Mouse (Mus musculus) liver, embryonic 13.5 days (tissue): ENCODE data around the gene Gm49368. TPM values are rescaled to one million over a fixed set of nuclear protein-coding genes. Genes with fewer than 3 reads are reported as not detected.
"Not testable (repeated sequence)": the region's sequence is repeated elsewhere in the genome, so short reads cannot be mapped to it uniquely, and the experiment has no call there.

Experiments used
- ATAC-seq: fragments of 200-750 bp; cut with Nextera tagmentation; 2 replicates; pipeline ENCODE4 v1.8.0; 2017; ENCODE audit warnings: low read depth, mild to moderate bottlenecking, moderate number of reproducible peaks, moderate library complexity
- DNase-seq: peaks from one replicate; pipeline ENCODE4 v3.0.0; 2022
- H3K27ac ChIP-seq: fragments of 300-500 bp; sonication (generic); 2 replicates; pipeline ENCODE4 v1.5.1; 2015; ENCODE audit warnings: moderate library complexity, mild to moderate bottlenecking, inconsistent platforms
- H3K27me3 ChIP-seq: fragments of 300-500 bp; sonication (generic); 2 replicates; pipeline ENCODE4 v1.6.1; 2015; ENCODE audit warnings: mild to moderate bottlenecking, inconsistent platforms
- H3K36me3 ChIP-seq: fragments of 300-500 bp; sonication (generic); 2 replicates; pipeline ENCODE4 v1.6.1; 2015; ENCODE audit warnings: mild to moderate bottlenecking, inconsistent platforms
- H3K4me1 ChIP-seq: fragments of 300-500 bp; sonication (generic); replicated peaks from 2 replicates; pipeline ENCODE4 v1.6.1; 2015; ENCODE audit warnings: inconsistent platforms
- H3K4me2 ChIP-seq: fragments of 300-500 bp; sonication (generic); 2 replicates; pipeline ENCODE4 v1.6.1; 2015; ENCODE audit warnings: inconsistent platforms, mild to moderate bottlenecking, moderate library complexity
- H3K4me3 ChIP-seq: fragments of 300-500 bp; sonication (generic); replicated peaks from 2 replicates; pipeline ENCODE4 v1.5.1; 2015; ENCODE audit warnings: mild to moderate bottlenecking, inconsistent platforms
- H3K9ac ChIP-seq: fragments of 300-500 bp; sonication (generic); 2 replicates; pipeline ENCODE4 v1.6.1; 2015; ENCODE audit warnings: mild to moderate bottlenecking, inconsistent platforms
- H3K9me3 ChIP-seq: fragments of 300-500 bp; sonication (generic); replicated peaks from 2 replicates; pipeline ENCODE4 v1.6.1; 2016; ENCODE audit warnings: inconsistent platforms
- WGBS: fragments of 180-500 bp; shearing (Covaris S2); methylation state at CpG from one replicate; pipeline ENCODE4 v1.1.7; 2015; ENCODE audit not compliant: insufficient replicate concordance; 5-methylcytosine and 5-hydroxymethylcytosine counted together
- polyA plus RNA-seq: library from polyadenylated mRNA; unstranded; fragments of >200 nt; fragmentation: Nextera tagmentation; extraction: Ambion mirVana; gene quantifications from 2 replicates; pipeline ENCODE4 v1.2.1, GENCODE M21; 2015

Gene Gm49368
- polyA plus RNA-seq = not detected in 2 replicates

GRCm38 (mm10) chr7:128062456-128062855 lies at the start of gene Gm49368, which contains the start of gene Itgam:
Gm49368 (plus strand) TSS chr7:128062683.
Itgam (plus strand) TSS chr7:128062640.
- no peaks in the 10 kb centered on the region for H3K36me3 ChIP-seq
- WGBS = 30% methylated on average over 7 of the region's 7 CpGs
- no peaks in the 10 kb centered on the region for H3K9me3 ChIP-seq
- DNase-seq (no peak), ATAC-seq (no peak)
- no peak within 1 kb of the TSS for H3K9ac ChIP-seq
- H3K27ac ChIP-seq = peak within 1 kb of the TSS; percentile 15; the same call in 1 of the 2 replicates
- no peak within 1 kb of the TSS for H3K4me2 ChIP-seq
- H3K4me3 ChIP-seq = no peak within 1 kb of the TSS
- no peaks in the 10 kb centered on the region for H3K27me3 ChIP-seq
- 0 out of 2 replicates have a peak, but pooled peaks cover 6% of the 10 kb centered on the region for H3K4me1 ChIP-seq

GRCm38 (mm10) chr7:128013116-128013515 lies 49.4 kb upstream of the Gm49368 start:
- DNase-seq (no peak), ATAC-seq (no peak)
- Histone ChIP-seq H3K9me3 (no peaks in the 10 kb centered on the region), H3K4me1 (no peaks in the 10 kb centered on the region; the same call in 1 of the 2 replicates), H3K27ac (no peak overlapping the region), H3K4me3 (no peak overlapping the region), H3K36me3 (no peaks in the 10 kb centered on the region), H3K4me2 (no peak overlapping the region), H3K9ac (no peak overlapping the region), H3K27me3 (no peaks in the 10 kb centered on the region)
- WGBS = 78% methylated on average over 13 of the region's 13 CpGs

GRCm38 (mm10) chr7:128016134-128016533 lies 46.3 kb upstream of the Gm49368 start:
- not testable (repeated sequence) for H3K27ac ChIP-seq, H3K4me3 ChIP-seq, H3K27me3 ChIP-seq, H3K36me3 ChIP-seq, H3K9ac ChIP-seq, H3K4me1 ChIP-seq, H3K4me2 ChIP-seq, DNase-seq, ATAC-seq, H3K9me3 ChIP-seq
- 50% methylated on average over 5 of the region's 5 CpGs for WGBS

- Histone ChIP-seq H3K9ac (no peak overlapping the region), H3K27me3 (no peaks in the 10 kb centered on the region), H3K9me3 (no peaks in the 10 kb centered on the region), H3K27ac (no peak overlapping the region), H3K4me1 (no peaks in the 10 kb centered on the region), H3K4me3 (no peak overlapping the region), H3K36me3 (no peaks in the 10 kb centered on the region), H3K4me2 (no peak overlapping the region)
- ATAC-seq = no peak
- WGBS = 74% methylated on average over 6 of the region's 6 CpGs
- DNase-seq = no peak
Measured at GRCm38 (mm10) chr7:128016650-128017049, 45.8 kb upstream of the Gm49368 start.

- 55% methylated on average over 3 of the region's 3 CpGs for WGBS
- no peaks in the 10 kb centered on the region for H3K27me3 ChIP-seq
- DNase-seq (no peak), ATAC-seq (no peak)
- H3K4me1 ChIP-seq = no peaks in the 10 kb centered on the region
- no peak overlapping the region for H3K4me2 ChIP-seq
- H3K9ac ChIP-seq = no peak overlapping the region
- H3K4me3 ChIP-seq = no peak overlapping the region
- H3K27ac ChIP-seq = no peak overlapping the region
- H3K36me3 ChIP-seq = no peaks in the 10 kb centered on the region
- no peaks in the 10 kb centered on the region for H3K9me3 ChIP-seq
Measured at GRCm38 (mm10) chr7:128018275-128018674, 44.2 kb upstream of the Gm49368 start.

GRCm38 (mm10) chr7:128019187-128019586 lies 43.3 kb upstream of the Gm49368 start:
- Histone ChIP-seq H3K27me3 (no peaks in the 10 kb centered on the region), H3K36me3 (no peaks in the 10 kb centered on the region), H3K9me3 (no peaks in the 10 kb centered on the region), H3K4me1 (no peaks in the 10 kb centered on the region), H3K27ac (no peak overlapping the region), H3K9ac (no peak overlapping the region), H3K4me3 (no peak overlapping the region), H3K4me2 (no peak overlapping the region)
- WGBS = 35% methylated on average over 2 of the region's 2 CpGs
- DNase-seq (no peak), ATAC-seq (no peak)

- H3K4me1 ChIP-seq = no peaks in the 10 kb centered on the region
- no peak overlapping the region for H3K9ac ChIP-seq
- H3K4me2 ChIP-seq = no peak overlapping the region
- H3K9me3 ChIP-seq = no peaks in the 10 kb centered on the region
- DNase-seq = no peak
- no peak overlapping the region for H3K4me3 ChIP-seq
- H3K36me3 ChIP-seq = no peaks in the 10 kb centered on the region
- no peak for ATAC-seq
- H3K27me3 ChIP-seq = no peaks in the 10 kb centered on the region
- WGBS = 54% methylated on average over 8 of the region's 8 CpGs
- no peak overlapping the region for H3K27ac ChIP-seq
Measured at GRCm38 (mm10) chr7:128022974-128023373, 39.5 kb upstream of the Gm49368 start.

GRCm38 (mm10) chr7:128023565-128023964 lies 38.9 kb upstream of the Gm49368 start:
- no peak for DNase-seq
- Histone ChIP-seq H3K4me3 (no peak overlapping the region), H3K4me1 (no peaks in the 10 kb centered on the region), H3K36me3 (no peaks in the 10 kb centered on the region), H3K27ac (no peak overlapping the region), H3K4me2 (no peak overlapping the region), H3K27me3 (no peaks in the 10 kb centered on the region), H3K9me3 (no peaks in the 10 kb centered on the region), H3K9ac (no peak overlapping the region)
- 71% methylated on average over 4 of the region's 4 CpGs for WGBS
- no peak for ATAC-seq

GRCm38 (mm10) chr7:128024364-128024763 lies 38.1 kb upstream of the Gm49368 start:
- Histone ChIP-seq H3K4me3 (no peak overlapping the region), H3K27me3 (no peaks in the 10 kb centered on the region), H3K27ac (no peak overlapping the region), H3K9ac (no peak overlapping the region), H3K36me3 (no peaks in the 10 kb centered on the region), H3K4me2 (no peak overlapping the region), H3K4me1 (no peaks in the 10 kb centered on the region), H3K9me3 (no peaks in the 10 kb centered on the region)
- ATAC-seq (no peak), DNase-seq (no peak)
- WGBS = 65% methylated on average over 9 of the region's 9 CpGs

GRCm38 (mm10) chr7:128024932-128025331 lies 37.6 kb upstream of the Gm49368 start:
- no peaks in the 10 kb centered on the region for H3K27me3 ChIP-seq
- H3K27ac ChIP-seq = no peak overlapping the region
- H3K4me2 ChIP-seq = no peak overlapping the region
- DNase-seq (no peak), ATAC-seq (no peak)
- no peak overlapping the region for H3K9ac ChIP-seq
- 72% methylated on average over 4 of the region's 4 CpGs for WGBS
- no peaks in the 10 kb centered on the region for H3K4me1 ChIP-seq
- no peak overlapping the region for H3K4me3 ChIP-seq
- H3K9me3 ChIP-seq = no peaks in the 10 kb centered on the region
- no peaks in the 10 kb centered on the region for H3K36me3 ChIP-seq

GRCm38 (mm10) chr7:128025381-128025780 lies 37.1 kb upstream of the Gm49368 start:
- H3K9me3 ChIP-seq = no peaks in the 10 kb centered on the region
- no peak overlapping the region for H3K4me2 ChIP-seq
- WGBS = 57% methylated on average over 4 of the region's 4 CpGs
- H3K4me1 ChIP-seq = no peaks in the 10 kb centered on the region
- DNase-seq (no peak), ATAC-seq (no peak)
- H3K27ac ChIP-seq = no peak overlapping the region
- H3K4me3 ChIP-seq = no peak overlapping the region
- no peaks in the 10 kb centered on the region for H3K36me3 ChIP-seq
- no peaks in the 10 kb centered on the region for H3K27me3 ChIP-seq
- H3K9ac ChIP-seq = no peak overlapping the region

- 45% methylated on average over 9 of the region's 9 CpGs for WGBS
Measured at GRCm38 (mm10) chr7:128031403-128031976, 31.0 kb upstream of the Gm49368 start.

More at GRCm38 (mm10) chr7:128031403-128031976, 31.0 kb upstream of the Gm49368 start:
- Histone ChIP-seq H3K36me3 (no peaks in the 10 kb centered on the region), H3K4me2 (no peak overlapping the region), H3K9me3 (no peaks in the 10 kb centered on the region), H3K9ac (no peak overlapping the region), H3K4me1 (no peaks in the 10 kb centered on the region; the same call in 1 of the 2 replicates), H3K27ac (no peak overlapping the region), H3K27me3 (no peaks in the 10 kb centered on the region), H3K4me3 (no peak overlapping the region)
- peak; percentile 92 for ATAC-seq
- peak; percentile 39 for DNase-seq
